Mouse (Mus musculus) lung, postnatal 0 days (tissue): ENCODE measurements around the gene Rad51b.

Experiments
- CTCF ChIP-seq: IDR thresholded peaks from 2 replicates; pipeline ENCODE4 v1.5.1; 2016; ENCODE audit warnings: antibody characterized with exemption, mild to moderate bottlenecking
- EP300 ChIP-seq: IDR thresholded peaks from 2 replicates; pipeline ENCODE4 v1.6.1; 2016; ENCODE audit warnings: antibody characterized with exemption, mild to moderate bottlenecking, control low read depth

DNA sequence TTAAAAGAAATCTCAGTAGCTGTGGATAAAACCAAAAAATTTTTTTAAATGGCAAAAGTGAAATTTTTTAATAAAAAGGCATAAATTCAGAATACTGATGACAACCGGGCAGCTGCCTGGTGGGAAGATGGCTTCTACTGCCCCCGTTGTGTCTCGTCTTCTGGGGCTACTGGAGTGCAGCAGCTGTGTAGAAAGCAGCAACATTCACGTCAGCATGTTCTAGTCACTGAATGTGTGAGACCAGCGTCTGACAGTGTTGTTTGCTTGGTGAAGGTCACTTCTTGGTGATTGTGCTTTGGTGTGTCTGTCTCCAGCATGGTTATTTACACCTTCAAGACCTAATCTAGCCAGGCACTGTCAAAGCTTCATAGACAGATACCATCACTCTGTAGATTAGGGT, 56.3 kb downstream of the Rad51b start:
- no peak for TF ChIP-seq CTCF
- no peak for TF ChIP-seq EP300
